In the genomic region with DNA sequence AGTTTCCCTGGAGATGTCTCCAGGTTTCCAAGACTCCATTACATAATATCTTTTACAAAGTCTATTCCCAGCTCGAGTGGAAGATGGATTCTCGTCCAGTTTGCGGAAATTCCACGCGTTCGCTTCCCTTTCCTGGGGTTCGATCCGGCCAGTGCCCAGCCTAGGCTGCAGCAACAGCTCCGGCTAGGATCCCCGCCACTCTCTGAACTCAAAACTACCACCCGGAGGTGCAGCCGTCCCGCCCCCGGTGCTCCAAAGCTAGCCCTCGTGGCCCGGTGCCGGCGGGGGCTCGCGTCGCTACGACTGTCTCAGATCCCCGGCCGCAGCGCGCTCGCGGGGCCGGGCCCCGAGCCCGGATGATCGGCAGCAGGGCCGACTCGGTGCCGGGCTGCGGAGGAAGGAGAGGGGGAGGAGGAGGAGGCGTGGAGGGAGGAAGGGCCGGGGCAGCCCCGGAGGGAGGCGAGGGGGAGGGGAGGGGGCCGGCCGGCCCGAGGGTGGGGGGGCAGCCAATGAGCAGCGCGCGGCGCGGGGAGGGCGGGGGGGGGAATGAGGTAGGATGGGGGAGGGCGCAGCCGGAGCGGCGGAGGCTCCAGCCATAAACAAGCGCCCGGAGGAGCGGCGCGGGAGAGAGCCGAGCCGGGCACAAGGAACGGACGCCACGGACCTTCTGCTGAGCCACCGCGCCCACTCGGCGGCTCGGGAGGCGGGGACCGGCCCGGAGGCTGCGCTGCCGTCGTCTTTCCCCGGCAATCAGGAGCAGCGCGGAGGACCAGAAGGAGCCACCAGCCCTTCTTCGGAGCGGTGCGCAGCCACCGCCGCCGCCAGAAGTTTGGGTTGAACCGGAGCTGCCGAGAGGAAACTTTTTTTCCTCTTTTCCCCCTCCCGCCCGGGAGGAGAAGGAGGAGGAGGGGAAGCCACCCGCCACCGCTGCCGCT, we compare ENCODE assay signal across 8 mouse cellular contexts. TPM values are rescaled to one million over a fixed set of nuclear protein-coding genes. Genes with fewer than 3 reads are reported as not detected.
DNase-seq lines count a peak whose midpoint lies in the region; ATAC-seq lines count a peak whose summit lies in the region.

A gene (plus strand): TSS at position 623 of the 935 bp plus-strand sequence.

- DNase-seq in gastrocnemius, postnatal 14 days = peak; percentile 81
- DNase-seq in induced T-regulatory cell, adult 2 months (ENCODE audit: low read depth) = peak; percentile 82
- peak; percentile 66 to 71 for DNase-seq in left cerebral cortex, postnatal 25 days (ENCODE audit: low spot score in 2 of 2)
- DNase-seq in right cerebral cortex, postnatal 25 days = peak; percentile 74
- peak; percentile 80 to 82 for DNase-seq in urinary bladder, postnatal 36 days (ENCODE audit: low spot score in 2 of 2)

- peak; percentile 62 for ATAC-seq in activated CD4-positive, CD25-positive, alpha-beta regulatory T cell, adult 4 months
- peak; percentile 37 for ATAC-seq in common myeloid progenitor, adult 5-6 weeks (replicated peaks; ENCODE audit: low read depth, poor library complexity, severe bottlenecking)
- ATAC-seq in megakaryocyte-erythroid progenitor cell, adult 5-6 weeks (replicated peaks; ENCODE audit: low FRiP score, low TSS enrichment, poor library complexity, severe bottlenecking) = peak; percentile 48

- intact Hi-C loops in gastrocnemius, postnatal 14 days (cut with DNase I; ENCODE audit: low total_unique reads) = loop anchor here (5.0 to 10.0 kb wide), 3 partner anchors 97 to 255 kb away; no protein-coding TSS in a partner anchor
- intact Hi-C loops in left cerebral cortex, postnatal 25 days (cut with DNase I) = loop anchor here (2.0 to 5.0 kb wide), 3 partner anchors 99 to 402 kb away; no protein-coding TSS in a partner anchor

RNA-seq across cellular contexts. Expression of the gene that starts here (rescaled TPM):
- polyA plus RNA-seq in activated CD4-positive, CD25-positive, alpha-beta regulatory T cell, adult 4 months (2017; shearing (Covaris generic)) = 1 to 10 TPM; 5.6 to 7.7 TPM
- total RNA-seq in common myeloid progenitor, adult 5-6 weeks (2017) = 4.1 and 8.6 TPM in 2 replicates
- total RNA-seq in gastrocnemius, postnatal 14 days (2021) = 10 to 100 TPM; 19.3 to 20.1 TPM
- 10 to 100 TPM; 70.3 to 81.0 TPM for total RNA-seq in left cerebral cortex, postnatal 25 days (2021)
- 5.0 and 18.9 TPM in 2 replicates for total RNA-seq in megakaryocyte-erythroid progenitor cell, adult 5-6 weeks (2014; fragmentation: Nextera tagmentation)
- total RNA-seq in megakaryocyte-erythroid progenitor cell, adult 5-6 weeks (2017) = 6.6 and 6.8 TPM in 2 replicates

Comparison
In these comparisons a context has a peak if more than half of its experiments do, and no peak if none do; other contexts are left out.
1. Peak in every context shown above with its lines: DNase-seq and ATAC-seq.